Mouse (Mus musculus) cortical plate, adult 2 months (tissue): ENCODE measurements at regions not wholly inside any gene's neighbourhood (a gene's known extent, or its start where the extent isn't known, plus 50 kb on each side); places are given as distances from the start of the nearest gene placed in this dataset.

Experiments
- CTCF ChIP-seq: fragments of 200-500 bp; IDR thresholded peaks from 2 replicates; pipeline ENCODE4 v1.5.1; 2011; ENCODE audit warnings: mild to moderate bottlenecking, control low read depth, low read length; ENCODE audit not compliant: insufficient read depth; ENCODE audit errors: extremely low read depth
- POLR2A ChIP-seq: fragments of 200-500 bp; IDR thresholded peaks from 2 replicates; pipeline ENCODE4 v1.6.1; 2011; ENCODE audit warnings: mild to moderate bottlenecking, low read length, control low read depth; ENCODE audit not compliant: insufficient read depth; ENCODE audit errors: extremely low read depth

- TF ChIP-seq CTCF: no peak
- no peak for TF ChIP-seq POLR2A
These were observed 80.9 kb upstream of the Prdm1 start for GRCm38 (mm10) chr10:44609187-44609586.
